Mouse (Mus musculus) mesoderm, embryonic 11.5 days (tissue): ENCODE results near the gene Tmem79.
"Not testable (repeated sequence)": the region's sequence is repeated elsewhere in the genome, so short reads cannot be mapped to it uniquely, and the experiment has no call there.

Source experiments
- DNase-seq: peaks from one replicate; pipeline ENCODE4 v3.0.0-alpha.2; 2012; ENCODE audit warnings: low read depth, low spot score

Gene Tmem79

DNA sequence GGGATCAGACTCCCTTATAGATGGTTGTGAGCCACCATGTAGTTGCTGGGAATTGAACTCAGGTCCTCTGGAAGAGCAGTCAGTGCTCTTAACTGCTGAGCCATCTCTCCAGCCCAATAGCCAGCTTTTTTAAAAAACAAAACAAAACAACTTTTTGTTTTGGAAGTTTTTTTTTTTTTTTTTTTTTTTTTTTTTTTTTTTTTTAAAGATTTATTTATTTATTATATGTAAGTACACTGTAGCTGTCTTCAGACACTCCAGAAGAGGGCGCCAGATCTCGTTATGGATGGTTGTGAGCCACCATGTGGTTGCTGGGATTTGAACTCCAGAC lies 50.4 kb downstream of the Tmem79 start:
- DNase-seq = not testable (repeated sequence)

DNA sequence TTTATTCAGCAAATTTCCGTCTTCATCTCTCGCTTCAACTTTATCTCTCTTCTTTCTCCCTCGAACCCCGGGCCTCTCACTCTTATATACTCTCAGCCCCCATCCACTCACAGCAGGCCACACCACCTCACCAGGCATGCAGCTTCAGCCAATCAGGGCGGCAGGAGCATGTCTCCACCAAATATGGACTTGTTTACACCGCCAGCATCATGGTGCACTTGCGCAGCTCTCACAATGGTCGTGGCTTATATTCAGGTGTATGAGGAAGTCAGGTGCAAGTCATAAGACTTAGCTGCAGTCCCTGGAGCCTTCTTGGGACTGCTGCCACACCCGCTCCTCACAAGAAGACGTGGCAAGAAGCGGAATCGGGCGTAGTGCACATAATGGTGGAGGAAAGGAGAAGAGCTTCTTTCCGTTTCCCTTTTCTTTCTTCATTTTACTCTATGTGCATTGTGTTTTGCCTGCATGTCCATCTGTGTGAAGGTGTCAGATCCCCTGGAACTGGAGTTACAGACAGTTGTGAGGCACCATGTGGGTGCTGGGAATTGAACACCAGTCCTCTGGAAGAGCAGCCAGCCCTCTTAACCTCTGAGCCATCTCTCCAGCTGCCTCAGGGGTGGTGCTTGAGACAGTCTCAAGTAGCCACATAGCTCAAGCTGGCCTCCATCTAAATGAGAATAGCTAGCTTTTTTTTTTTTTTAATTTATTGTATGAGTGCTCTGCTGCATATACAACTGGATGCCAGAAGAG lies 51.0 kb downstream of the Tmem79 start:
- DNase-seq = not testable (repeated sequence)

DNA sequence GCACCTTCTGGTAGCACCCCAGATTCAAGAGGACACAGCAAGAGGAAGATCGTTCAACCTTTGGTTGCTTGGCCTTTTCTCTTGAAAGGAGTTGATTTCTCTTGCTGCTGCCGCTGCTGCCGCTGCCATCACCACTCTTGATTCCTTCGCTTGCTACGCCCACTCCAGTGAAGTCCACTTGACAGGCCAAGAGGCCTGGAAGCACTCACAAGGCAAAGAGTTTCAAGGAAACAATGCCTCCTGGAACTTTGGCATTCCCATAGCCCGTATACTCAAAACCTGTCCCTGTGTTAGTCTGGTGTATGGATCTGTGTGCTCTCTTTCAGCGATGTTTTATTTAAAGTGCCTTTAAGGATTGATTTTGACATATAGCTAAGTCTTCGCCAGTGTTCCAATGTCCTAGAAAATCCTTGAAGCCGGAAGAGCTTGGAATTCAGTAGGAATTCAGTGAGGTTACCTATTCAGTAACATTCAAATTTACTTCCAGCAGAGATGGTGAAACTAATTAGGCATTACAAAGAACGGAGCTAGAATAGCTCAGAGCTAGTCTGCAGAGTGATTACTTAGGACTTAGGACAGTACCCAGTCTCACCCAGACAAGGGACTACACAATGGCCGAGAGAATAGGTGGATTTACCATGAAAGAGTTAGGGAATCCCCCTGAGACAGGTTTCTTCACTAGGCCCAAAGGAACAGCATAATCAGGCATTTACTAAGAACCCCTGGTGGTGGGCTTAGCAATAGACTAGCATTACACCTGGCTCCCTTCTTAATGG lies 54.6 kb downstream of the Tmem79 start:
- DNase-seq = not testable (repeated sequence)

DNA sequence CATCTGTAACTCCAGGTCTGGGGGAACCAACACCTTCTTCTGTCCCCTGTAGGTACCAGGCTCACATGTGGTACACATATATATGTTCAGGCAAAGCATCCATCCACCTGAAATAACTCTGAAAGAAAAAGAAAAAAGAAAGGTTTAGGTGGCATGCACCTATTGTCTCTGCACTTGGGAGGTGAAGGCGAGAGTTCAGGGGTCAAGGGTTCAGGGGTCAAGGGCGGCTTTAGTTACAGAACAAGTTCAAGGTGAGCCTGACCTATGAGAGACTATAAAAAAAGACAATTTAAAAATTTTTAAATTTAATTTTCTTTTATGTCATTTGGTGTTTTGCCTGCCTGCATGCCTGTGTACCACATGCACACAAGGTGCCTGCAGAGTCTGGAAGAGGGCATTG lies 55.9 kb downstream of the Tmem79 start:
- DNase-seq = no peak
